Mouse (Mus musculus): ENCODE results near the gene Tspan33. TPM values are rescaled to one million over a fixed set of nuclear protein-coding genes. Genes with fewer than 3 reads are reported as not detected.

Gene Tspan33
- 5.6 and 7.3 TPM in 2 replicates for polyA plus RNA-seq (2012; rRNA removed)

DNA sequence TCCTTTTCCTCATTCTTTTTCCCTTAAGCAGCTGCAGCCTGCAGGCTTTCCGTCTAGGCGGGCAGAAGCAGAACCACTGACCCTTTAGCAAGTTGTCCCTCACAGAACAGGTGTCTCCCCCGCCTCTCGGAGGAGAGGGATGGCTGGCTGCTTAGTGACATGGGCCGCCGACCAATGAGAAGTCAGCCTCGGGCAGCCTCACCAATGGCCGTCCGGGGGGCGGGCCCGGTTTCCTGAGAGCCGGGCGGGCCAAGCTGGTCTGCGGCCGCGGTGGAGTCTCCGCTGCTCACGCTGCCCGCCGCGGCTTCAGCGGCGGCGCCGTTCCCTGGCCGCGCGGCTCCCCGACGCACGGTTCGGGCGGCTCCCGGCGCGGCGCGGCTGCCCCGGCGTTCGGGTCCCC, at the start of gene Tspan33:
Gene Tspan33 (plus strand): TSS at position 270 of the 400 bp plus-strand sequence.

GRCm38 (mm10) chr6:29735336-29735688, 41.3 kb downstream of the Tspan33 start, which contains the start of gene Smo:
TSS of gene Smo (plus strand) at chr6:29735503.

Other genes with a start within 250 kb of the Tspan33 start
- 162 and 232 TPM in 2 replicates for gene Atp6v1f, start 226.5 kb upstream of the Tspan33 start, polyA plus RNA-seq (2012; rRNA removed)
- gene Atp6v1fnb, start 222.8 kb upstream of the Tspan33 start, polyA plus RNA-seq (2012; rRNA removed): not detected in 2 replicates
- 6.6 and 7.7 TPM in 2 replicates for gene Kcp, start 186.3 kb upstream of the Tspan33 start, polyA plus RNA-seq (2012; rRNA removed)
- gene Irf5, start 167.6 kb upstream of the Tspan33 start, polyA plus RNA-seq (2012; rRNA removed): 9.4 and 11.8 TPM in 2 replicates
- 15.3 and 27.6 TPM in 2 replicates for gene Tnpo3, start 84.3 kb upstream of the Tspan33 start, polyA plus RNA-seq (2012; rRNA removed)
- gene Smo, start 41.3 kb downstream of the Tspan33 start, polyA plus RNA-seq (2012; rRNA removed): 13.4 TPM in 2 replicates
- 16.3 and 21.9 TPM in 2 replicates for gene Ahcyl2, start 73.8 kb downstream of the Tspan33 start, polyA plus RNA-seq (2012; rRNA removed)
- 0.16 and 0.22 TPM in 2 replicates for gene Strip2, start 222.8 kb downstream of the Tspan33 start, polyA plus RNA-seq (2012; rRNA removed)

Data from stomach, adult 2 months (tissue).